Mouse (Mus musculus) MEL (cell line): ENCODE results near the gene Nr5a1. TPM values are rescaled to one million over a fixed set of nuclear protein-coding genes. Genes with fewer than 3 reads are reported as not detected.

Experiments
- DNase-seq: peaks from one replicate; pipeline ENCODE4 v3.0.0; 2011; ENCODE audit warnings: low read depth, low spot score
- H3K27ac ChIP-seq: 2 replicates; pipeline ENCODE4 v1.5.1; 2012; ENCODE audit warnings: low read depth, mild to moderate bottlenecking, control low read depth, low read length, moderate library complexity; ENCODE audit not compliant: control insufficient read depth
- H3K27me3 ChIP-seq, 2 experiments: fragments of 150-350 bp in 1 of 2; sonication (generic) in 1 of 2; 2 replicates each; pipeline ENCODE4 v1.6.1; 2012; ENCODE audit warnings: low read length in 2 of 2, mild to moderate bottlenecking in 2 of 2, improper control_type of control experiment in 1 of 2, moderate library complexity in 1 of 2; ENCODE audit not compliant: insufficient read depth in 2 of 2, control insufficient read depth in 1 of 2
- H3K36me3 ChIP-seq, 2 experiments: 2 replicates each; pipeline ENCODE4 v1.6.1; 2012 to 2014; ENCODE audit warnings: low read length in 2 of 2, improper control_type of control experiment in 1 of 2, inconsistent platforms in 1 of 2, mild to moderate bottlenecking in 1 of 2; ENCODE audit not compliant: insufficient read depth in 2 of 2, control insufficient read depth in 1 of 2
- H3K4me1 ChIP-seq, 2 experiments: fragments of 150-350 bp in 1 of 2; sonication (generic) in 1 of 2; 2 replicates each; pipeline ENCODE4 v1.6.1; 2012; ENCODE audit warnings: low read length in 2 of 2, improper control_type of control experiment in 1 of 2, mild to moderate bottlenecking in 1 of 2; ENCODE audit not compliant: insufficient read depth in 2 of 2, control insufficient read depth in 1 of 2
- H3K4me3 ChIP-seq, 2 experiments: fragments of 150-350 bp in 1 of 2; sonication (generic) in 1 of 2; 2 replicates each; pipeline ENCODE4 v1.5.1; 2012; ENCODE audit warnings: low read depth in 2 of 2, low read length in 2 of 2, mild to moderate bottlenecking in 2 of 2, moderate library complexity in 2 of 2, control low read depth in 1 of 2, improper control_type of control experiment in 1 of 2; ENCODE audit not compliant: control insufficient read depth in 1 of 2, insufficient read depth in 1 of 2
- H3K79me2 ChIP-seq: 2 replicates; pipeline ENCODE4 v1.6.1; 2012; ENCODE audit warnings: mild to moderate bottlenecking, low read length, moderate library complexity; ENCODE audit not compliant: control insufficient read depth, poor library complexity, insufficient read depth
- H3K9ac ChIP-seq: 2 replicates; pipeline ENCODE4 v1.6.1; 2012; ENCODE audit warnings: low read depth, mild to moderate bottlenecking, control low read depth, low read length, moderate library complexity; ENCODE audit not compliant: control insufficient read depth, poor library complexity, severe bottlenecking
- H3K9me3 ChIP-seq: fragments of 150-350 bp; sonication (generic); replicated peaks from 2 replicates; pipeline ENCODE4 v1.6.1; 2012; ENCODE audit warnings: mild to moderate bottlenecking, low read length, improper control_type of control experiment, moderate library complexity; ENCODE audit not compliant: insufficient read depth
- BHLHE40 ChIP-seq: IDR thresholded peaks from 2 replicates; pipeline ENCODE4 v1.6.1; 2012; ENCODE audit warnings: low read depth, mild to moderate bottlenecking, inconsistent platforms, low read length, improper control_type of control experiment, borderline replicate concordance
- CTCF ChIP-seq, 3 experiments: IDR thresholded peaks in 2 of 3; conservative IDR thresholded peaks in 1 of 3; 2 replicates each; pipeline ENCODE4 v1.5.1; 2011 to 2012; ENCODE audit warnings: low read length in 3 of 3, low read depth in 2 of 3, mild to moderate bottlenecking in 2 of 3, improper control_type of control experiment in 1 of 3, inconsistent platforms in 1 of 3, mixed read lengths in 1 of 3, moderate library complexity in 1 of 3; ENCODE audit not compliant: control insufficient read depth in 1 of 3, insufficient read depth in 1 of 3, poor library complexity in 1 of 3, severe bottlenecking in 1 of 3
- ELF1 ChIP-seq: IDR thresholded peaks from 2 replicates; pipeline ENCODE4 v1.6.1; 2014; ENCODE audit warnings: low read depth, mild to moderate bottlenecking, inconsistent platforms, low read length, improper control_type of control experiment, moderate library complexity
- ETS1 ChIP-seq: IDR thresholded peaks from 2 replicates; pipeline ENCODE4 v1.6.1; 2012; ENCODE audit warnings: low read depth, mild to moderate bottlenecking, inconsistent platforms, low read length, improper control_type of control experiment, moderate library complexity
- GATA1 ChIP-seq: IDR thresholded peaks from 2 replicates; pipeline ENCODE4 v1.6.1; 2011; ENCODE audit warnings: low read depth, low read length, improper control_type of control experiment
- MAX ChIP-seq: IDR thresholded peaks from 2 replicates; pipeline ENCODE4 v1.6.1; 2011; ENCODE audit warnings: low read length, improper control_type of control experiment
- MYB ChIP-seq: IDR thresholded peaks from 2 replicates; pipeline ENCODE4 v1.6.1; 2011; ENCODE audit warnings: mild to moderate bottlenecking, low read depth, low read length, improper control_type of control experiment
- NELFE ChIP-seq: IDR thresholded peaks from 2 replicates; pipeline ENCODE4 v1.6.1; 2011; ENCODE audit warnings: low read depth, low read length, improper control_type of control experiment
- SMC3 ChIP-seq: IDR thresholded peaks from 2 replicates; pipeline ENCODE4 v1.6.1; 2011; ENCODE audit warnings: low read depth, low read length, improper control_type of control experiment
- ZC3H11A ChIP-seq: IDR thresholded peaks from 2 replicates; pipeline ENCODE4 v1.6.1; 2012; ENCODE audit warnings: low read depth, mild to moderate bottlenecking, inconsistent platforms, low read length, improper control_type of control experiment
- polyA plus RNA-seq, 2 experiments: library from polyadenylated mRNA; stranded (reverse) in 1 of 2; unstranded in 1 of 2; fragments of >175 nt in 1 of 2; fragments of >200 nt in 1 of 2; gene quantifications; 2 replicates each; pipeline versions ENCODE4 v1.2.1 to v1.2.4; 2012; ENCODE audit warnings: low replicate concordance in 2 of 2, low read depth in 1 of 2; ENCODE audit not compliant: insufficient read length in 2 of 2, insufficient read depth in 1 of 2, missing spikeins in 1 of 2
- total RNA-seq: library from RNA; depleted of rRNA; stranded (reverse); fragments of 300-350 nt; gene quantifications from 2 replicates; pipeline ENCODE4 v1.2.3, GENCODE M21; 2012

The Nr5a1 gene
- total and polyA plus RNA-seq, 3 experiments: not detected

GRCm38 (mm10) chr2:38682209-38682608, 32.1 kb downstream of the Nr5a1 start:
- TF ChIP-seq NELFE (no peak), CTCF (IDR thresholded peaks at IDR 0.05 in 2 of 3, conservative IDR thresholded peaks at IDR 0.05 in 1 of 3; ENCODE audit: control insufficient read depth in 1 of 3, insufficient read depth in 1 of 3, low read depth in 2 of 3, low read length in 3 of 3, poor library complexity in 1 of 3, severe bottlenecking in 1 of 3) (no peak), BHLHE40 (no peak), ETS1 (no peak), GATA1 (no peak), SMC3 (no peak), ELF1 (no peak), MAX (no peak)
- Histone ChIP-seq H3K27me3 (no peaks in the 10 kb centered on the region), H3K36me3 (peaks cover 0 to 4% of the 10 kb centered on the region in 2 experiments; a peak in 1 of 4 replicates), H3K79me2 (no peaks in the 10 kb centered on the region), H3K9ac (no peak overlapping the region), H3K4me1 (peaks cover 0 to 16% of the 10 kb centered on the region in 2 experiments; a peak in 2 of 4 replicates), H3K9me3 (no peaks in the 10 kb centered on the region), H3K27ac (no peak overlapping the region), H3K4me3 (no peak overlapping the region)
- no peak for DNase-seq

GRCm38 (mm10) chr2:38678947-38679346, 35.4 kb downstream of the Nr5a1 start:
- Histone ChIP-seq H3K9me3 (no peaks in the 10 kb centered on the region), H3K4me1 (peaks cover 0 to 16% of the 10 kb centered on the region in 2 experiments; a peak in 2 of 4 replicates), H3K27ac (no peak overlapping the region), H3K4me3 (no peak overlapping the region)
- TF ChIP-seq GATA1: no peak
- TF ChIP-seq, all 39 proteins: peak for 0
- no peaks in the 10 kb centered on the region for H3K27me3 ChIP-seq
- H3K36me3 ChIP-seq: peaks cover 0 to 4% of the 10 kb centered on the region in 2 experiments; a peak in 1 of 4 replicates
- DNase-seq: no peak
- H3K79me2 ChIP-seq: no peaks in the 10 kb centered on the region
- no peak overlapping the region for H3K9ac ChIP-seq

GRCm38 (mm10) chr2:38675366-38675969, 38.9 kb downstream of the Nr5a1 start:
- Histone ChIP-seq H3K27ac (no peak overlapping the region), H3K4me3 (no peak overlapping the region), H3K9me3 (no peaks in the 10 kb centered on the region), H3K36me3 (no peaks in the 10 kb centered on the region), H3K79me2 (no peaks in the 10 kb centered on the region), H3K4me1 (no peaks in the 10 kb centered on the region), H3K9ac (no peak overlapping the region), H3K27me3 (0 out of 4 replicates have a peak, but pooled peaks cover 0 to under 1% of the 10 kb centered on the region in 2 experiments)
- DNase-seq: no peak
- no peak for TF ChIP-seq ZC3H11A
- no peak for TF ChIP-seq MYB
